Mouse (Mus musculus) stomach, postnatal 0 days (tissue): ENCODE measurements around the gene Erlin1.

Source experiments
- CTCF ChIP-seq: IDR thresholded peaks from 2 replicates; pipeline ENCODE4 v1.5.1; 2016; ENCODE audit warnings: antibody characterized with exemption, low read depth, mild to moderate bottlenecking, moderate library complexity
- EP300 ChIP-seq: optimal IDR thresholded peaks from 2 replicates; pipeline ENCODE3; 2016; ENCODE audit warnings: antibody characterized with exemption

DNA sequence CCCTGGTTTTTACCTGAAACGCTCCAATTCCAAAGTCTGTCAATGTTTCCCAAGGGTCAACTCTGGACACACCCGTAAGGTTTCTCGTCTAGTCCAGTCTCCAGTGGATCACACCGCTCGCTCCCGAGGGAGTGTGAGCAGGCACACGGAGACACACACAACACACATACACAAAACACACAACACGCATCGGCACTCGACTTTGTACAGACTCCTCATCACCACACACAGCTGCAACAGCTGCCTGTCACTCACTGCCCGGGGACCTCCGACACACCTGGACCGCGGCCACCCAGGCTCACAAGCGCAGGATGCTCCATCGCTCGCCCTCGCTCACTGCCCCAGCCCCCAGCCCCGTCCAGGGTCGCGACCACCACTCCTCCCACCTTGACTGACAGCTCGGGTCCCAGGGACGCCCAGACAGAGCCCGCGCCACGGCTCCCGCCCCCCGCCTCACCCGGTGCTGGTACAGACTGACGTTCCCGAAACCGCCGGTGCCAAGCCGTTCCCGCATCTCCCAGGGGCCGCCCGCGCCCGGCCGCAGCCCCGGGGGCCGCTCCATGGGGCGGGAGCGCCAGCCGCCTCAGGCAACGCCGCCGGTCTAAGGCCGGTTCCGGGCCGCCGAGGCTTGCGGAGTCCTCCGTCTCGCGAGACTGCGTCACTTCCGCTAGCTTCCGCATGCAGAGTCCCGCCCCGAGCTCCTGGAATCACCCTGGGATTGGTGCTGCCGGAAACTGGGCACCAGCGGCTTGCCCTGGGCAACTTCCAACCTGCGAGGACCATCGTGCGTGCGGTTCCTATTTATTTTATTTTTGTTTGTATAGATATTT, 37.5 kb upstream of the Erlin1 start, which contains the start of gene Chuk:
- TF ChIP-seq CTCF (no peak), EP300 (peak; percentile 94)
